Mouse (Mus musculus) brown adipose tissue, adult 24 weeks (tissue): ENCODE data around the gene Etl4. TPM values are rescaled to one million over a fixed set of nuclear protein-coding genes. Genes with fewer than 3 reads are reported as not detected.
"Not testable (repeated sequence)": the region's sequence is repeated elsewhere in the genome, so short reads cannot be mapped to it uniquely, and the experiment has no call there.

Experiments used
- H3K27ac ChIP-seq: fragments of 200-500 bp; replicated peaks from 2 replicates; pipeline ENCODE4 v1.5.1; 2012; ENCODE audit warnings: low read depth, mild to moderate bottlenecking, low read length
- H3K4me1 ChIP-seq: fragments of 200-500 bp; 2 replicates; pipeline ENCODE4 v1.6.1; 2012; ENCODE audit warnings: low read length, mixed read lengths; ENCODE audit not compliant: control insufficient read depth, insufficient read depth, insufficient read length
- H3K4me3 ChIP-seq: fragments of 200-500 bp; 2 replicates; pipeline ENCODE4 v1.5.1; 2012; ENCODE audit warnings: low read depth, mild to moderate bottlenecking, low read length, moderate library complexity; ENCODE audit not compliant: insufficient read depth
- polyA plus RNA-seq: library from polyadenylated mRNA; stranded (reverse); fragments of >200 nt; gene quantifications from 2 replicates; pipeline ENCODE4 v1.2.4, GENCODE M21; 2012; ENCODE audit not compliant: missing spikeins, insufficient read depth, insufficient read length

The Etl4 gene
- polyA plus RNA-seq, 1 experiment = 8.9 TPM

DNA sequence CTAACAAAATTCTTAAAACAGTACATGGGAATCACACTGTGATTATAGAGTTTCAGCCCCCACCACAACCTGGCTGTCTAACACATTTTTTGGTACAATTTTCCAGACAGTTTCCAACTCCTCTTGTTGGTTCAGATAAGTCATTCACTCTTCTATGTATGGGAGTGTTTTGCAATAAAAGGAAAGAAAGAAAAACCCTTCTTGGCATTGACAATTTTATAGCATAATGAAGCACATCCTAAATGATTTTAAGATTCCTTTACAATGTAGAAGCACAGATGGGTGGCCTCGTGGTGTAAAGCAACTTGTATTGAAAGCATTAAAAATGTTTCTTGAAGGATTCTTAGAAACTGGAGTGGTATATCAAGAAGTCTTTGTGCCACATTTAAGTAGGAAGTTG is 415.4 kb downstream of the Etl4 start:
- H3K4me3 ChIP-seq = no peak overlapping the region
- no peak overlapping the region for H3K27ac ChIP-seq
- H3K4me1 ChIP-seq = no peaks in the 10 kb centered on the region

DNA sequence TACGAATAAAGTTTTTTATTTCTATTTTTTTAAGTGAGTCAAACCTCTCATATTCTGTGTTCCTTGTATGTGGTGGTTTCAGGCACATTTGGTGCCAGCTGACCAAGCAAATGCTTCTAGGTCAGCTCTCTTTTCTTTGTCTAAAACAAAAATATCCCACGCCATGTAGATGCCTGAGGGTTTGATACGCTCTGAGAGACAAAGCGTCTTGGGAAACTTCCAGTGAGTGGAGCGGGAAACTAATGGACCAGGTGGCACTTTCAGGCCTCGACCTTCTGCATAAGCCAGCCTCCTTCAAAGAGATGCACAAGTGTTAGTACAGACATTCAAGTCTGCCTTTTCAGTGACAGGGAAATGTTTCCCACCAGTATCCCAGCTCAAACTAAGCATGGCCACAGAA is 426.6 kb downstream of the Etl4 start:
- H3K27ac ChIP-seq = no peak overlapping the region
- no peaks in the 10 kb centered on the region for H3K4me1 ChIP-seq
- H3K4me3 ChIP-seq = no peak overlapping the region

DNA sequence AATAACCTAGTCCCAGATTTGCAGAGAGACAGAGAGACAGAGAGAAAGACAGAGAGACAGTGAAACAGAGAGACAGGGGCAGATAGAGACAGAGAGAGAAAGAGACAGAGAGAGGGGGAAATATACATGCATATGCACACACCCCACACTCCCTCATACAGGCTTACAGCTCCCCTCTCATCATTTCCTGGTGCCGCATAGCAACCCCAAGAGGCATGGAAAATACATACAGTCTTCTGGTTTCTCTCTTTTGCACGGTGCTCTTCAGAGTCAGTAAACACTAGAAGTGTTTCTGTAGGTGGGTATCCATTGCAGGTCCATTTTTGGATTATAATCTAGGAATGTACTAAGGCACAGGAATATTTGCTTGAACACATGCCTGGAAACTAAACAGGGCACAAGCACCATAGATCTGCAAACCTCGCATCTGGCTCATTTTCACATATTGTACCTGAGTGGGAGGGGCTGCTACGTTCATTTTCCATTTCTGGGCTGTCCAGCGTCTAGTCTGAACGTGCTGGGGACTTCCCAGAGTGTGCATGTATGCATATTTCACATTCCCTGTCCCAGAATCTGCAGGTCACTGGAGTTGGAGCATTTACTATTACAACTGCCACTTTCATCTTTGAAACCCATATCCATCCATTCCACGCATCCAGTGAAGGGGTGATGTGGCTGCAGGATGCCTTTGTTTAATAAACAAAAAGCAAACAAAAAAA is 429.6 kb downstream of the Etl4 start:
- no peaks in the 10 kb centered on the region for H3K4me1 ChIP-seq
- no peak overlapping the region for H3K27ac ChIP-seq
- H3K4me3 ChIP-seq = no peak overlapping the region

DNA sequence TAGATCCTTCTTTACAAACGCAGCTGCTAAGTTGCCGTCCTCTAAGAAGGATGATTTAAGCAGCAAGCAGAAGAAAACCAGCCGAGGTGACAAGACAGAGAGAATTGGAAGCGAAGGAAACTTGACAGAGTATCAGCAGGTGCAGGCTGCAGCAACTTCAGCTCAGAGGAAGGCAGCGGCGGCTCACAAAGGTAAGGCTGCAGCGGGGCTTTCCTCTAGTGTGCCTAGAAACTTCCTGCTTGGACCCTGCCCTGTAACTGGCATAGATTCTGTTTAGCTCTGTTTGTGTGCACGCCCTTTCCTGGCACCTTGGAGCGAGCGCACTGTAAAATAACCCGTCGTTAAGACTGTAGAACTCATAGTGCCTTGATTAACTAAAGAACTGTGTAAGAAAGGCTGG is 430.3 kb downstream of the Etl4 start:
- Histone ChIP-seq H3K27ac (no peak overlapping the region), H3K4me1 (no peaks in the 10 kb centered on the region), H3K4me3 (no peak overlapping the region; the same call in 1 of the 2 replicates)

DNA sequence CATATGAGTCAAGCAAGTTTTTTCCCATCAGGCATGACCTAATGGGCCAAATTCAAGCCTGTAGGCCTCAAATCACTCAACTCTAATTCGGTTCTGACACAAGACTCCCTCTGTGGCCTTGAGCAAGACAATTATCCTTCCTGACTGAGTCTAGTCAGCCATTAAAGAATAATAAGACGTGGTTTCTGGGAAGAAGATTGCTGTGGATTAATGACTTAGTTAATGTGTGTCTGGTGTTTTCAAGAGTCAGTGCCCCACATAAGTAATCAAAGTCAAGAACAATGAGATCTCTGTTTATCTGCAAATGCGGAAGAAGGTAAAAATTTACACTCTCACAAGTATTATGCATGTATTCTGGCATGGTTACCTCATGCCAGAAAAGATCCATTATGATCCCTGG is 437.3 kb downstream of the Etl4 start:
- no peak overlapping the region for H3K4me3 ChIP-seq
- H3K27ac ChIP-seq = no peak overlapping the region
- H3K4me1 ChIP-seq = no peaks in the 10 kb centered on the region

DNA sequence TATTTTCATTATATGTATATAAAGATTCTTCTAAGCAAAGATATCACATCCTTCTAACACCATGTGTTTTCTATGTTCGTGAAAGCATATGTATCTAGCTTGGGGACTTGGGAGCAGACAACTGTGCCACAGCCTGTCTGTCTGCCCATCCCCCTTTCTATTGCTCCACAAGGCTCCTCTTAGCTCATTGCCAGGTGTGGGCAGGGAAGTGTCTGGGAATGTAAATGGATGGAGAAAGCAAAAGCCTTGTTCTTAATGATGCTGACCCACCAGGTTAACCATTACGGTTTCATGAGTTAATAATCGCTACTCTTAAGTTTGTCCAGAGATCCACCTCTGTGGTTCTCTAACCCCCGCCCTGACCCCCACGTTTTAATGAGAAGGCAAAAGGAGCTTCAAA is 439.7 kb downstream of the Etl4 start:
- no peaks in the 10 kb centered on the region for H3K4me1 ChIP-seq
- no peak overlapping the region for H3K4me3 ChIP-seq
- no peak overlapping the region for H3K27ac ChIP-seq

DNA sequence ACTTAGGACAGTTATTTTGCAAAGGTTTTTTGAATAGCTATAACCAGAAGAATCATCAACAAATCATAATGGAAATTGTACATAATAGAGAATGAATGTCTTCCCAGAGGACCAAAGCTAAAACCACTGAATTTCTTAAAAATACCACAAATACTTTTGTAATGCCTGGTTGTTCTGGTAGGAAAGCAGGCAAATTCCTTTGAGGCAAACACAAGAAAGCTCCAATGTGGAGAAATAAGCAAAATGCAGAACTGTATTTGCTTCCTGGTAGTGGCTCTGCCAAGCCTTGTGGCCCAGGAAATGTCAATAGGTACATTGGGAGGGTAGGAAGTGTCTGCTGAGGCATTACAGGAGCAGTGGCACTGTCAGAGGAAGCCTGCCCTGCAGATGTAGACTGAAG is 443.2 kb downstream of the Etl4 start:
- H3K27ac ChIP-seq = no peak overlapping the region
- no peak overlapping the region for H3K4me3 ChIP-seq
- H3K4me1 ChIP-seq = no peaks in the 10 kb centered on the region

DNA sequence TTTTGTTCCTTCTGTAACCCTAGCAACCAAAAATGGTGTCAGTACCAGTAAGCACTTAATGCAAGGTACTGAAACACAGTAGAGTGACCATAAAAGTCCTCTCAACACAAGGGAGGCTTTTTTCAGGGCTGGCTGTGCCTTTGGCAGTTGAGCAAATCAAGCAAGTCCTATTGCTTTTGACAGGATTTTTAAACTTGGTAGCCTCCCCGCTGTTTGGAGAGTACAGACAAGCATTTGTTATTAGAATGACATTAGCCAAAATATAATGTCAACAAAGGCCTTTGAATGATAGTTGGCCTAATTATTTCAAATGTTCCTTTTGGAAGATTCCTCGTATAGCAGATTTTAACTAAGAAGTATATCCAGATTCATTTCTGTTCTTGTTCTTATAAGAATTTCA is 467.4 kb downstream of the Etl4 start:
- Histone ChIP-seq H3K4me3 (no peak overlapping the region), H3K27ac (no peak overlapping the region), H3K4me1 (peaks cover 3% of the 10 kb centered on the region; the same call in 1 of the 2 replicates)

DNA sequence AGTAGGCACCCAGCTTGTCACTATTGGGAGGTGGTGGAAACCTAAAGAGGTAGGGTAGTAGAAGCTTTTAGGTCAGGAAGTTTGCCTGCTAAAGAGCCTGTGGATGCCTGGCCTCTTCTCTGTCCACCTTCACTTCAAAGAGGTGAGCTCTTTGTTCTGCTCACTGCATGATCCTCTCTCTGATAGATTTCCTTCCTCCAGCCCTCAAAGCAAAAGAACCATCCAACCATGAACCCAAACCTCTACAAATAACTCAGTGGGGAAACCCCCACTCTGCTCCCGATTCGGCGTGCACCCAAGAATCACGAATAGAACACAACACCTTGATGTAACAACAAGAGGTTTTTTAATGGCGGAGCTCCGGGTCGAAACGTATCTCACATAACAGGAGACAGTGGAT is 471.3 kb downstream of the Etl4 start:
- H3K4me1 ChIP-seq, H3K4me3 ChIP-seq, H3K27ac ChIP-seq: not testable (repeated sequence)

DNA sequence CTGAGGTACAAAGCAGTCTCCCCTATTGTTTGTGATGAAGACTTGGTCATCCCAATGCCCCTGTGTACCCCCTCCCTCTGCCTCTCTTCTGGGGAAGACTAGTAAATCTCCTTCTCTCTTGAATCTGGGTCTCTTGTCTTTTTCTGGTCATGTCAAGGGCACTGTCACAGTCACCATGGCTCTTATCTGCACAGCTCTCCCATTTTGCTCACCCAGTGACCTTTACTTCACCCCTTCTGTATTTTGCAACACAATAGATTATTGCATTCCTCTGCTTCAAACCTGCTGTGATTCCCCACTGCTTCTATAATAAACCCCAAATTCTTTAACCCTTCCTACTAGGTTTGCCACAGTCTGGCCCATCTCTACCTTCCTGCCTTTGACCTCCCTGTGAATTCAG is 484.5 kb downstream of the Etl4 start:
- Histone ChIP-seq H3K4me1 (peaks cover 4% of the 10 kb centered on the region; the same call in 1 of the 2 replicates), H3K4me3 (no peak overlapping the region), H3K27ac (no peak overlapping the region)

DNA sequence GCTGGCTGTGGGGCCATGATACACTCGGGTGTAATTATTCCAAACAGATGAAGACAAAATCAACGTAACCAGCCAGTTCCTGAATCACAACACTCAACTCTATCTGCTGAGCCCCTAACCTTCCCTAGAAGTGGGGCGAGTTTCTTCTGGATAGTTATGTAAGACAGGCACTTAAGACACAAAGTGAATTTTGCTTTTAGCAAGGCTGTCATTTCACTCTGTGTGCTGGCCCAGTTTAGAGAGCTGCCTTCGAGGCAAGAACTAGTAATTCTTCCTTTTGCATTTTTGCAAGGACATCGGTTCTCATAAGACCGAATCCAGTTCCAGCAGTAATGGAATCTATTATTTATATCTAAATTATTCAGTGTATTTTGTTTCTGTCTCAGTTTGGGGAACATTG is 487.4 kb downstream of the Etl4 start:
- Histone ChIP-seq H3K27ac (no peak overlapping the region), H3K4me1 (peaks cover 4% of the 10 kb centered on the region; the same call in 1 of the 2 replicates), H3K4me3 (no peak overlapping the region)

DNA sequence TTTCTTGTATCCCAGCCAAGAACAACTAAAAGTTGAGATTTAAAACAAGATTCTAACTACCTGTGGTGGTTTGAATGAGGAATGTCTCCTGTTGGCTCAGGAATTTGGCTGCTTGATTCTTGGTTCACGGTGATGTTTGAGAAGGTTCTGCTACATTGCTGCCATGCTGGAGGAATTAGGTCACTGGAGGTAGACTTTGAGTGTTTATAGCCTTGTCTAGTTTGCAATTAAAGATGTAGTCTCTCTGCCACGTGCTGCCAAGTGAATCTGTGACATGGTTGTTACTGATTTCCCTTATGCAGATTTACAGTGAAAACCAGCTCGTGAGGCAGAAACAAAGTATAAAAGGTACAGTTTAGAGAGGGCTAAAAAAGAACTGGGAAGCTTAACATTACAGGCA is 491.0 kb downstream of the Etl4 start:
- no peaks in the 10 kb centered on the region; the same call in 1 of the 2 replicates for H3K4me1 ChIP-seq
- no peak overlapping the region for H3K27ac ChIP-seq
- no peak overlapping the region for H3K4me3 ChIP-seq

DNA sequence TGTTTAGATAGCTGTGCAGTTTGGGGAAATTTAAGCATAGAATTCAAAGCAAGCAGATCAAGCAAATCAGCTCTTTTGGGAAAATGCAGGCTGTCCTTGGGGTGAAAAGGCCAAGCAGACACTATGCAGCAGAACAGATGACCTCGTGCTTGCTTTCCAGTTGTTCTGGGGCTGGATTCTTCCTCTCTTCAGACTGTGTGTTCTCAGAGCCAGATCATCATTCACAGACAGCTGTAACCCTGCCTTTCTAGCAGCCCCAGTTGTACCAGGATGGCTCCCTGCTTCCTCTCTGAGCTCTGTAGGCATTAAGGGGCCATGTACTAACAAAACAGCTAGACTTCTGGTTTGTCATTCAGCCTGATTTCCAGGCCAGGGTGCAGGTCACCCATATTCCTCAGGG is 494.8 kb downstream of the Etl4 start:
- H3K4me3 ChIP-seq = no peak overlapping the region
- no peaks in the 10 kb centered on the region; the same call in 1 of the 2 replicates for H3K4me1 ChIP-seq
- no peak overlapping the region for H3K27ac ChIP-seq

DNA sequence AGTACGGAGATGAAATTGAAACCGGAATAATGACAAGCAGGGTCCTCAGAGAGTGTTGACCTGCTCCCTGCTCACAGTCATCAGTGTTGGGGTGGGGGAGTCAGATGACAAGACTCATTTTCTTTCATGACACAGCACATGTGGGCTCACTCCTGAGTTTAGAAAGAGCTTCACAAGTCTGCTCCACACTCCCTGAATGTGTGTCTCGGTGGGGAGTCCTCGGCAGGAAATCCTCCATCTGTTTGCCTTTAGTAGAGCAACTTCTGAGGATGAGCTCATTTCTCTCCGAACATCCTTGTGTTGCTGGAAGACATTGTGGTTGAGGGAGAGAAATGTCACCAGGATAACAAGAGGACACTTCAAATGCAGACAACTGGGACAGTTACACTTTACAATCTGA is 497.5 kb downstream of the Etl4 start:
- Histone ChIP-seq H3K4me1 (no peaks in the 10 kb centered on the region; the same call in 1 of the 2 replicates), H3K27ac (no peak overlapping the region)

DNA sequence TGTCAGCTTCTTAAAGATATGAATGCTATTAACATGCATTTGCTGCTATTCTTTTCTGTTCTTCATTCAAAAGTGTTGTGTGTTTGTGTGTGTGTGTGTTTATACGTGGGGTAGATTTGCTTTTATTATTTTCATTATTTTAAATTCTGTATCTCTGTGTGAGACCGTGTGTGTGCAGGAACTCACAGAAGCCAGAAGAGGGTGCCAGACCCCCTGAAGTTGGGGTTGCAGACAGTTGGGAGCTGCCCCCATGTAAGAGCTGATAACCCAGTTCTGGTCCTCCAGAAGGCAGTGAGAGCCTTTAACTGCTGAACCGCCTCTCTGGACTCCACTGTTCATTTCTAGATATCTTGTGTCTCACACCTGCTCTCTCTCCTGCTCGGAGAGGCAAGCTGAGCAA is 505.3 kb downstream of the Etl4 start:
- Histone ChIP-seq H3K4me3 (no peak overlapping the region), H3K27ac (no peak overlapping the region), H3K4me1 (no peaks in the 10 kb centered on the region)

More for the DNA sequence above, 497.5 kb downstream of the Etl4 start:
- H3K4me3 ChIP-seq = no peak overlapping the region

DNA sequence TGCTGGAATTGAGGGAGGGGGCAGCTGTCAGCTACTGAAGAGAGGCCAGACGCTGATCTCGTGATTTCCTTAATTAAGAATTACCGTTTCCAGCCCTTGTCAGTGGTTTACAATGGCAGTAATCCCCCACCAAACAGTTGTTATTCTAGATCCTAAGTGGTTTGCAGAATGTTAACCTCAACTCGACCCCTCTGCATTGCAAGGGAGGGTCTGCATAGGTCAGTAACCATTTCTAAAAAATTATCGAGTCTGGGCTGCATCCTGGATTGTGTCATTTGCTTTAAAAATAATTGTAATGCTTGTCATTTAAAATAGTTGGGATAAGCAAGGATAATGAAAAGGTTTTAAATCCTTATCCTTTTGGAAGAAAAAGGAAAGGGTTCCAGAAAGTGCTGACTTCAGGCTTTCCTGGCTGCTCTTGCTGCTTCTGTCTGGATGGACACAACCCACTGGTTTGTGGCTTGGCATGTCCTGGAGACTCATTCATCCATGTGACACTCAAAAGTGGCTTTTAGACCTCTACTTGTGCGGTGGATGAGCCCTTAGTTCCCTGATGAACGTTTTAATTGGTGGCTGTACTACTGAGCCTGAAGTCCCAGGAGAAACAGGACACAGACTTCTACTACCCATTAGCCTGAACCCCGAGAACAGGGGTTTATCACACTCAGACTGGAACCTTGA is 507.5 kb downstream of the Etl4 start:
- Histone ChIP-seq H3K27ac (no peak overlapping the region), H3K4me3 (no peak overlapping the region), H3K4me1 (no peaks in the 10 kb centered on the region)
